Mouse (Mus musculus): ENCODE measurements around the gene Sh3bgrl3. TPM values are rescaled to one million over a fixed set of nuclear protein-coding genes. Genes with fewer than 3 reads are reported as not detected.

Gene Sh3bgrl3
- total and polyA plus RNA-seq, 3 experiments = 76.6 to 202 (median 98.4) TPM

- H3K9me3 ChIP-seq (replicated peaks) = no peaks in the 10 kb centered on the region
- peak overlapping the region; percentile 48; the same call in 1 of the 2 replicates for H3K4me3 ChIP-seq (ENCODE audit: low read depth, low read length)
- ATAC-seq (ENCODE audit: extremely low read depth, insufficient number of reproducible peaks, low FRiP score, poor library complexity, severe bottlenecking) = no peak
- H3K27me3 ChIP-seq (ENCODE audit: insufficient read depth, low read length) = no peaks in the 10 kb centered on the region
- DNase-seq (ENCODE audit: low spot score) = no peak
- H3K4me1 ChIP-seq (ENCODE audit: insufficient read depth, low read depth, low read length) = peaks cover 80% of the 10 kb centered on the region
- H3K36me3 ChIP-seq (replicated peaks) = peaks cover 57% of the 10 kb centered on the region
- TF ChIP-seq POLR2AphosphoS5 (IDR thresholded peaks at IDR 0.05; ENCODE audit: insufficient replicate concordance, low read depth, low read length) = no peak
- TF ChIP-seq GATA2 (IDR thresholded peaks at IDR 0.05; ENCODE audit: borderline replicate concordance, low read depth, low read length) = no peak
- TF ChIP-seq CTCF (IDR thresholded peaks at IDR 0.05; ENCODE audit: low read depth, low read length) = no peak
- TF ChIP-seq GATA1 (IDR thresholded peaks at IDR 0.05; ENCODE audit: borderline replicate concordance, low read length) = no peak
- TF ChIP-seq TAL1 (conservative IDR thresholded peaks at IDR 0.05; ENCODE audit: low read depth, low read length) = no peak
These were observed 2.1 kb downstream of the Sh3bgrl3 start for GRCm38 (mm10) chr4:134126300-134127120.

GRCm38 (mm10) chr4:134125383-134126060 lies 3.1 kb downstream of the Sh3bgrl3 start:
- no peaks in the 10 kb centered on the region for H3K27me3 ChIP-seq (ENCODE audit: insufficient read depth, low read length)
- TF ChIP-seq CTCF (IDR thresholded peaks at IDR 0.05; ENCODE audit: low read depth, low read length) (no peak), POLR2AphosphoS5 (IDR thresholded peaks at IDR 0.05; ENCODE audit: insufficient replicate concordance, low read depth, low read length) (no peak), TAL1 (conservative IDR thresholded peaks at IDR 0.05; ENCODE audit: low read depth, low read length) (no peak), GATA1 (IDR thresholded peaks at IDR 0.05; ENCODE audit: borderline replicate concordance, low read length) (no peak), GATA2 (IDR thresholded peaks at IDR 0.05; ENCODE audit: borderline replicate concordance, low read depth, low read length) (no peak)
- no peaks in the 10 kb centered on the region for H3K9me3 ChIP-seq (replicated peaks)
- DNase-seq (ENCODE audit: low spot score) = no peak
- H3K36me3 ChIP-seq (replicated peaks) = peaks cover 47% of the 10 kb centered on the region
- no peak for ATAC-seq (ENCODE audit: extremely low read depth, insufficient number of reproducible peaks, low FRiP score, poor library complexity, severe bottlenecking)
- peaks cover 81% of the 10 kb centered on the region for H3K4me1 ChIP-seq (ENCODE audit: insufficient read depth, low read depth, low read length)
- no peak overlapping the region for H3K4me3 ChIP-seq (ENCODE audit: low read depth, low read length)

GRCm38 (mm10) chr4:134123680-134124551 lies 4.7 kb downstream of the Sh3bgrl3 start:
- ATAC-seq (ENCODE audit: extremely low read depth, insufficient number of reproducible peaks, low FRiP score, poor library complexity, severe bottlenecking) = peak; percentile 64
- DNase-seq (ENCODE audit: low spot score) = peak; percentile 72
- no peaks in the 10 kb centered on the region for H3K27me3 ChIP-seq (ENCODE audit: insufficient read depth, low read length)
- H3K4me3 ChIP-seq (ENCODE audit: low read depth, low read length) = peak overlapping the region; percentile 45; the same call in 1 of the 2 replicates
- H3K9me3 ChIP-seq (replicated peaks) = no peaks in the 10 kb centered on the region
- TF ChIP-seq CTCF (IDR thresholded peaks at IDR 0.05; ENCODE audit: low read depth, low read length) = peak; percentile 98
- no peak for TF ChIP-seq GATA1 (IDR thresholded peaks at IDR 0.05; ENCODE audit: borderline replicate concordance, low read length)
- peak; percentile 28; the same call in 1 of the 2 replicates for TF ChIP-seq TAL1 (conservative IDR thresholded peaks at IDR 0.05; ENCODE audit: low read depth, low read length)
- H3K36me3 ChIP-seq (replicated peaks) = peaks cover 33% of the 10 kb centered on the region
- H3K4me1 ChIP-seq (ENCODE audit: insufficient read depth, low read depth, low read length) = peaks cover 81% of the 10 kb centered on the region

GRCm38 (mm10) chr4:134123147-134123546 lies 5.4 kb downstream of the Sh3bgrl3 start:
- Histone ChIP-seq H3K9me3 (replicated peaks) (no peaks in the 10 kb centered on the region), H3K4me3 (ENCODE audit: low read depth, low read length) (no peak overlapping the region), H3K27me3 (ENCODE audit: insufficient read depth, low read length) (no peaks in the 10 kb centered on the region), H3K4me1 (ENCODE audit: insufficient read depth, low read depth, low read length) (peaks cover 83% of the 10 kb centered on the region), H3K36me3 (replicated peaks) (peaks cover 34% of the 10 kb centered on the region)
- TF ChIP-seq GATA2 (IDR thresholded peaks at IDR 0.05; ENCODE audit: borderline replicate concordance, low read depth, low read length) = no peak
- TF ChIP-seq CTCF (IDR thresholded peaks at IDR 0.05; ENCODE audit: low read depth, low read length) = no peak
- DNase-seq (ENCODE audit: low spot score) (no peak), ATAC-seq (ENCODE audit: extremely low read depth, insufficient number of reproducible peaks, low FRiP score, poor library complexity, severe bottlenecking) (no peak)

GRCm38 (mm10) chr4:134122281-134122680 lies 6.3 kb downstream of the Sh3bgrl3 start:
- ATAC-seq (ENCODE audit: extremely low read depth, insufficient number of reproducible peaks, low FRiP score, poor library complexity, severe bottlenecking) (no peak), DNase-seq (ENCODE audit: low spot score) (no peak)
- TF ChIP-seq TAL1 (conservative IDR thresholded peaks at IDR 0.05; ENCODE audit: low read depth, low read length) (no peak), CTCF (IDR thresholded peaks at IDR 0.05; ENCODE audit: low read depth, low read length) (no peak), GATA2 (IDR thresholded peaks at IDR 0.05; ENCODE audit: borderline replicate concordance, low read depth, low read length) (no peak)
- H3K36me3 ChIP-seq (replicated peaks) = peaks cover 30% of the 10 kb centered on the region
- peaks cover 83% of the 10 kb centered on the region for H3K4me1 ChIP-seq (ENCODE audit: insufficient read depth, low read depth, low read length)
- H3K9me3 ChIP-seq (replicated peaks) = no peaks in the 10 kb centered on the region
- H3K4me3 ChIP-seq (ENCODE audit: low read depth, low read length) = no peak overlapping the region
- H3K27me3 ChIP-seq (ENCODE audit: insufficient read depth, low read length) = no peaks in the 10 kb centered on the region

GRCm38 (mm10) chr4:134121571-134121970 lies 7.0 kb downstream of the Sh3bgrl3 start:
- Histone ChIP-seq H3K4me3 (ENCODE audit: low read depth, low read length) (no peak overlapping the region), H3K27me3 (ENCODE audit: insufficient read depth, low read length) (no peaks in the 10 kb centered on the region), H3K4me1 (ENCODE audit: insufficient read depth, low read depth, low read length) (peaks cover 83% of the 10 kb centered on the region), H3K36me3 (replicated peaks) (peaks cover 23% of the 10 kb centered on the region), H3K9me3 (replicated peaks) (no peaks in the 10 kb centered on the region)
- ATAC-seq (ENCODE audit: extremely low read depth, insufficient number of reproducible peaks, low FRiP score, poor library complexity, severe bottlenecking) (no peak), DNase-seq (ENCODE audit: low spot score) (no peak)
- TF ChIP-seq POLR2AphosphoS5 (IDR thresholded peaks at IDR 0.05; ENCODE audit: insufficient replicate concordance, low read depth, low read length) = no peak
- TF ChIP-seq GATA2 (IDR thresholded peaks at IDR 0.05; ENCODE audit: borderline replicate concordance, low read depth, low read length) = no peak
- TF ChIP-seq TAL1 (conservative IDR thresholded peaks at IDR 0.05; ENCODE audit: low read depth, low read length) = no peak
- no peak for TF ChIP-seq CTCF (IDR thresholded peaks at IDR 0.05; ENCODE audit: low read depth, low read length)
- no peak for TF ChIP-seq GATA1 (IDR thresholded peaks at IDR 0.05; ENCODE audit: borderline replicate concordance, low read length)

Data from G1E (cell line).